Mouse (Mus musculus): ENCODE results near the gene Gm11565.
"Not testable (repeated sequence)": the region's sequence is repeated elsewhere in the genome, so short reads cannot be mapped to it uniquely, and the experiment has no call there.

The Gm11565 gene

GRCm38 (mm10) chr11:99914451-99914850, at the start of gene Gm11565:
Gm11565 (plus strand) TSS chr11:99914751.
- no peak for DNase-seq (ENCODE audit: low read depth, low spot score)

GRCm38 (mm10) chr11:99873089-99873488, 41.5 kb upstream of the Gm11565 start, which contains the start of gene Krtap9-1:
Krtap9-1 (plus strand) TSS chr11:99873389.
- not testable (repeated sequence) for DNase-seq (ENCODE audit: low read depth, low spot score)

- DNase-seq (ENCODE audit: low read depth, low spot score): not testable (repeated sequence)
Measured at GRCm38 (mm10) chr11:99878887-99879286, 35.7 kb upstream of the Gm11565 start, which contains the start of gene Gm11567. Gm11567 (plus strand) TSS chr11:99879187.

- no peak for DNase-seq (ENCODE audit: low read depth, low spot score)
Measured at GRCm38 (mm10) chr11:99907620-99908019, 6.9 kb upstream of the Gm11565 start, which contains the start of gene Krtap31-1. Krtap31-1 (plus strand) TSS chr11:99907920.

GRCm38 (mm10) chr11:99935991-99936390, 21.4 kb downstream of the Gm11565 start, which contains the start of gene Krtap31-2:
Krtap31-2 (plus strand) TSS chr11:99936291.
- DNase-seq (ENCODE audit: low read depth, low spot score): no peak

GRCm38 (mm10) chr11:99937751-99938264, 23.3 kb downstream of the Gm11565 start:
- peak; percentile 72 for DNase-seq (ENCODE audit: low read depth, low spot score)

- DNase-seq (ENCODE audit: low read depth, low spot score): no peak
Measured at GRCm38 (mm10) chr11:99948175-99948574, 33.6 kb downstream of the Gm11565 start, which contains the start of gene Krtap9-5. Krtap9-5 (plus strand) TSS chr11:99948475.

GRCm38 (mm10) chr11:99964213-99964612, 49.7 kb downstream of the Gm11565 start:
- DNase-seq (ENCODE audit: low read depth, low spot score): peak; percentile 59
